Mouse (Mus musculus) E14TG2a.4 (cell line): ENCODE measurements around the gene Lrriq1.

ENCODE experiments used
- H3K27me3 ChIP-seq: 2 replicates; pipeline ENCODE4 v1.6.1; 2014; ENCODE audit warnings: low read length, control low read depth; ENCODE audit not compliant: insufficient read depth
- H3K36me3 ChIP-seq: 2 replicates; pipeline ENCODE4 v1.6.1; 2014; ENCODE audit warnings: low read length, control low read depth; ENCODE audit not compliant: insufficient read depth
- H3K4me1 ChIP-seq: replicated peaks from 2 replicates; pipeline ENCODE4 v1.6.1; 2014; ENCODE audit warnings: low read depth, low read length, control low read depth
- H3K4me3 ChIP-seq: replicated peaks from 2 replicates; pipeline ENCODE4 v1.5.1; 2014; ENCODE audit warnings: mild to moderate bottlenecking, low read length
- H3K9me3 ChIP-seq: 2 replicates; pipeline ENCODE4 v1.6.1; 2014; ENCODE audit warnings: low read length, control low read depth
- CTCF ChIP-seq: conservative IDR thresholded peaks from 2 replicates; pipeline ENCODE4 v1.5.1; 2014; ENCODE audit warnings: low read length
- NANOG ChIP-seq: IDR thresholded peaks from 2 replicates; pipeline ENCODE4 v1.6.1; 2014; ENCODE audit warnings: borderline replicate concordance, low read length, mixed read lengths
- POU5F1 ChIP-seq: IDR thresholded peaks from 2 replicates; pipeline ENCODE4 v1.6.1; 2014; ENCODE audit warnings: low read length, borderline replicate concordance

Gene Lrriq1

GRCm38 (mm10) chr10:103235707-103236459 is at the start of gene Lrriq1:
TSS of gene Lrriq1 (minus strand) at chr10:103236322.
- H3K36me3 ChIP-seq, result no peaks in the 10 kb centered on the region
- 0 out of 2 replicates have a peak, but pooled peaks cover 5% of the 10 kb centered on the region for H3K27me3 ChIP-seq
- H3K9me3 ChIP-seq, result no peaks in the 10 kb centered on the region
- peaks cover 8% of the 10 kb centered on the region for H3K4me1 ChIP-seq
- TF ChIP-seq CTCF, result no peak
- no peak for TF ChIP-seq POU5F1
- TF ChIP-seq NANOG, result no peak
- H3K4me3 ChIP-seq, result peak within 1 kb of the TSS; percentile 82

GRCm38 (mm10) chr10:103253842-103254803 is 18.0 kb upstream of the Lrriq1 start:
- no peaks in the 10 kb centered on the region for H3K9me3 ChIP-seq
- no peak; the same call in 1 of the 2 replicates for TF ChIP-seq CTCF
- H3K27me3 ChIP-seq, result no peaks in the 10 kb centered on the region
- H3K36me3 ChIP-seq, result no peaks in the 10 kb centered on the region
- H3K4me3 ChIP-seq, result no peak overlapping the region
- H3K4me1 ChIP-seq, result no peaks in the 10 kb centered on the region

- no peaks in the 10 kb centered on the region for H3K36me3 ChIP-seq
- H3K27me3 ChIP-seq, result 0 out of 2 replicates have a peak, but pooled peaks cover 5% of the 10 kb centered on the region
- peaks cover 8% of the 10 kb centered on the region for H3K4me1 ChIP-seq
- TF ChIP-seq CTCF (no peak), POU5F1 (no peak), NANOG (no peak)
- H3K9me3 ChIP-seq, result no peaks in the 10 kb centered on the region
- H3K4me3 ChIP-seq, result peak overlapping the region; percentile 82
These were observed 294 bp upstream of the Lrriq1 start for GRCm38 (mm10) chr10:103236460-103236772.

- TF ChIP-seq NANOG, result no peak
- no peak for TF ChIP-seq POU5F1
- H3K27me3 ChIP-seq, result no peaks in the 10 kb centered on the region
- H3K4me3 ChIP-seq, result no peak overlapping the region
- H3K9me3 ChIP-seq, result no peaks in the 10 kb centered on the region
- H3K4me1 ChIP-seq, result no peaks in the 10 kb centered on the region
- no peaks in the 10 kb centered on the region for H3K36me3 ChIP-seq
These were observed 9.5 kb downstream of the Lrriq1 start for GRCm38 (mm10) chr10:103226646-103227045.

GRCm38 (mm10) chr10:103194655-103195328 is 41.3 kb downstream of the Lrriq1 start:
- Histone ChIP-seq H3K27me3 (no peaks in the 10 kb centered on the region; the same call in 1 of the 2 replicates), H3K9me3 (no peaks in the 10 kb centered on the region), H3K4me3 (no peak overlapping the region), H3K4me1 (no peaks in the 10 kb centered on the region), H3K36me3 (no peaks in the 10 kb centered on the region)
- TF ChIP-seq CTCF (peak; percentile 63), POU5F1 (no peak)

GRCm38 (mm10) chr10:103145769-103146379 is 90.2 kb downstream of the Lrriq1 start:
- Histone ChIP-seq H3K4me1 (no peaks in the 10 kb centered on the region), H3K9me3 (no peaks in the 10 kb centered on the region), H3K4me3 (no peak overlapping the region), H3K36me3 (no peaks in the 10 kb centered on the region), H3K27me3 (no peaks in the 10 kb centered on the region)
- TF ChIP-seq NANOG (no peak), CTCF (no peak), POU5F1 (no peak)

- H3K4me3 ChIP-seq, result no peak overlapping the region
- no peaks in the 10 kb centered on the region for H3K9me3 ChIP-seq
- no peaks in the 10 kb centered on the region for H3K27me3 ChIP-seq
- no peaks in the 10 kb centered on the region for H3K36me3 ChIP-seq
- H3K4me1 ChIP-seq, result no peaks in the 10 kb centered on the region
- no peak for TF ChIP-seq CTCF
- no peak for TF ChIP-seq POU5F1
- TF ChIP-seq NANOG, result no peak
These were observed 91.0 kb downstream of the Lrriq1 start for GRCm38 (mm10) chr10:103144927-103145768.
